Mouse (Mus musculus): ENCODE data around the gene Snapc2.
"Not testable (repeated sequence)": the region's sequence is repeated elsewhere in the genome, so short reads cannot be mapped to it uniquely, and the experiment has no call there.

Snapc2 gene

DNA sequence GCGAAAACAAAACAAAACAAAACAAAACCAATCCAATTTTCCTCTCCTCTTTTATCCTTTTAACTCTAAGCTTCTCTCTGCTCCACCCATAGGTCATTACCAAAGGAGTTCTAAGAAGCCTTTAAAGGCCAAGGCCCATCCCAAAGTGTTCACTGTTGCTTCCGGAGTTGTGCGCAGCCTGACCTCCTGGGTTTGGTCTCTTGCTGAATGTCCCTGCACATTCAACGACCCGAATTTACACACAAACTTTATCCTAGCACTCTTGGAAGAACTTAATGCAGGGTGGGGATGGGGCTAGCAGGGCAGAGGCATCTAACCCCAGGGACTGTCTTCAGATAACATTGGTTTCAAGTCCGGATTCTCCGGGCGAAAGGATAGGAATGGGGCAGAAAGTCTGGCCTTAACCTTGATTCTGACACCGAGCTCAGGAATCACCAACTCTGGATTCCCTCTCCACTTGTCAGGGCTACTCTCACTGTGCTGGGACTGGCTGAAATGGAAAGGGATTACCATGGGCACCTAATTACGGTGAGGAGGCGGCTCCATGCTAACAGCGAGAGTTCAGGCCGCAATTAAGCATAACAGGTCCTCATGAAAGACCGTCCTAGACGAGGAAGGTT is 15.0 kb upstream of the Snapc2 start:
- no peak for DNase-seq (ENCODE audit: inconsistent ontology term)

DNA sequence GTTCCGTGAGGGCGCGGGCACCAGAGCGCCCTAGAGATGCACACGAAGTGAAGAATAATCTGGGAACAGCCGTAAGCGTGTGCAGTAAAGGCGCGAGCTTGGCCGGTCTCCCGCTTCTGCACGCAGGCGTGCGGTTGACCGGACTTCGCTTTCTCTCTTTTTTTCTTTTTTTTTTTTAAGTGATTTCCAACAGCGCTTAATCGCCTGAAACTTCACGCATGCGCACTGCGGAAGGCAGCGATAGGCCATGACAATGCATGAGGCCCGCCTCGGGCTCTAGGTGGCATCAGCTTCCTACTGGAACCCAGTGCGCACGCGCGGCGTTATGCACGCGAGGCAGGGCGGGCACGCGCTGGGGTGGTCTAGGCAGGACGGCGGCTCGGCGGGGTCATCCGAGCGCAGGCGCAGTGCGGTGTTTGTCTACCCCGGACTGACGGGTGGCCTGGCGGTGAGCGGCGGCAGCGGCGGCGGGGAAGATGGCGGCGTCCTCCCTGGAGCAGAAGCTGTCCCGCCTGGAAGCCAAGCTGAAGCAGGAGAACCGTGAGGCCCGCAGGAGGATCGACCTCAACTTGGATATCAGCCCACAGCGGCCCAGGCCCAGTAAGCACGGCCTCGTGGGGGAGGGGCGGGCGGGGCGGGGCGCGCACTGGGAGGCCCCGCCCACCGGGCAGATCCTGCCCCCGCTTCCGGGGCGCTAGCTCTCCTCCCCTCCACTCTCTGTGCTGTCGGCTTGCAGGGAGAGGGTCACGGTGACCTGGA is 14.3 kb upstream of the Snapc2 start, which contains the start of the genes Map2k7 and Gm49320:
TSS of gene Map2k7 (plus strand) at position 307 of the 759 bp plus-strand sequence.
TSS of gene Gm49320 (plus strand) at position 432 of the 759 bp plus-strand sequence.
- DNase-seq (ENCODE audit: inconsistent ontology term) = peak; percentile 99

GRCm38 (mm10) chr8:4239193-4239890 is 13.5 kb upstream of the Snapc2 start:
- DNase-seq (ENCODE audit: inconsistent ontology term) = no peak

DNA sequence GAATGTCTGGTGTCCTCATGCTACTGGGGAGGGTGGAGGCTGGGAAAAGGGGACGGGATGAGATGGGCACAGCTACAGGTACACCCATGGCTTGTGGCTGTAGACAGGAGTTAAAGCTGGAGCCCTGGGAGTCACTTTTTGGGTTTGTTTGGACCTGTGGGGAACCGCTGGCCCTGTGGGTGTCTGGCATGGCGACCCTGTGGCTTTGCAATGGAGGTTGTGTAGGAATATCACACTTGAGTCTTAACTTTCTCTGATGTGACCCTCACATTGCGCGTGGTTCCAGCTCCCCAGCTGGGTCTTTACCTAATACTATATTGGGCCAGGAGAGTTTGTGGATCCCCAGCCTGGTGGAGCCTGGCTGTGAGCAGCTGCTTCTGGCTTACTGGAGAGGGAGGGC is 7.8 kb upstream of the Snapc2 start:
- no peak for DNase-seq (ENCODE audit: inconsistent ontology term)

GRCm38 (mm10) chr8:4245737-4246136 is 7.1 kb upstream of the Snapc2 start:
- no peak for DNase-seq (ENCODE audit: inconsistent ontology term)

- DNase-seq (ENCODE audit: inconsistent ontology term) = no peak
Measured at GRCm38 (mm10) chr8:4247241-4247640, 5.6 kb upstream of the Snapc2 start.

- DNase-seq (ENCODE audit: inconsistent ontology term) = no peak
Measured at GRCm38 (mm10) chr8:4247951-4248540, 4.8 kb upstream of the Snapc2 start, which contains the start of gene Tgfbr3l. Gene Tgfbr3l, plus strand, starts transcription at chr8:4248214.

DNA sequence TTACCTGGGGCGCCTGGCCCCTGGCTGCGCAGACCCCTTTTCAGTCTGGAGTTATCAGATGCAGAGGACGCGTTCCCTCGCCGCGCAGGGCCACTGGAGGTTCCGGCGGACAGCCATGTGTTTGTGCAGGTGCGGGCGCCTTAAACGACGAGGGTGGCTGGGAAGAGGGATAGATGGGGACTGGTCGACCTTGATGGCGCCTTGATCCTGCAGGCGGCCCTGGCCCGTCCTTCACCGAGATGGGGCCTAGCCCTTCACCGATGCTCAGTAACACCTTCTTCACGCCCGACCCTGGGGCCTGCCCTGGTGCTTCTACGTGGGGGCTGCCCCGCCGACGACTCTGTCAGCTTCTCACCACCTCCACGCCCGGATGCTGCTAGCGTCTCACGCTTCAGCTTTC is 3.7 kb upstream of the Snapc2 start:
- no peak for DNase-seq (ENCODE audit: inconsistent ontology term)

DNA sequence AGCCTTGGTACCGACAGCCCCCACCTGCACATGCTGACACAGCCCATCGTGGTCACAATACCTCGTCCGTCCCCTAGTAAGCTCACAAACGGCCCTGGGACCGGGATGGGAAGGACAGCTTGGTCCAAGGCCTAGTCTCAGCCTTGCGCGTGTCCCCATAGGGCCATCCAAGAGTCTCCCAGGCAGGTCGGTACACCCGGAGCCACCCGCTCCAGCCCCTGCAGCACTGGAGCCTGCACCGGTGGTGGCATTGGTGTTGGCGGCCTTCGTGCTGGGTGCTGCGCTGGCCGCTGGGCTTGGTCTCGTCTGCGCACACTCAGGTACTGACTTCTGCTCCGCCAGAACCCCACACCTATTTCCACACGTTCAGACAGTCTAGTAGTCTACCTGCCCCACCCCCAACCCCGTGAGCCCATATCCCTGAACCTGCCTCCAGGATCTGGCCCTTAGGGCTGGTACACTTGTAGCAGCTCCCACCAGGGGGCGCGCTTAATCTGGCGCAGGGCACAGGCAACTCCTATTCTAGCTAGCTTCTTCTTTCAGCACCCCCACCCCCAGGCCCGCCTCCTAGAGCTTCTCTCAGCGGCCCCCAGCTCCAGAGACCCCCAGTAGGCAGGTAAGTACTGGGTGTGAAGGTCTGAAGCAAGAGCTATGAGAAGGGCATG is 2.4 kb upstream of the Snapc2 start:
- peak; percentile 90 for DNase-seq (ENCODE audit: inconsistent ontology term)

GRCm38 (mm10) chr8:4252116-4252760 is 642 bp upstream of the Snapc2 start:
- peak; percentile 60 for DNase-seq (ENCODE audit: inconsistent ontology term)

GRCm38 (mm10) chr8:4254001-4254400 is 1.1 kb downstream of the Snapc2 start:
- peak; percentile 79 for DNase-seq (ENCODE audit: inconsistent ontology term)

DNA sequence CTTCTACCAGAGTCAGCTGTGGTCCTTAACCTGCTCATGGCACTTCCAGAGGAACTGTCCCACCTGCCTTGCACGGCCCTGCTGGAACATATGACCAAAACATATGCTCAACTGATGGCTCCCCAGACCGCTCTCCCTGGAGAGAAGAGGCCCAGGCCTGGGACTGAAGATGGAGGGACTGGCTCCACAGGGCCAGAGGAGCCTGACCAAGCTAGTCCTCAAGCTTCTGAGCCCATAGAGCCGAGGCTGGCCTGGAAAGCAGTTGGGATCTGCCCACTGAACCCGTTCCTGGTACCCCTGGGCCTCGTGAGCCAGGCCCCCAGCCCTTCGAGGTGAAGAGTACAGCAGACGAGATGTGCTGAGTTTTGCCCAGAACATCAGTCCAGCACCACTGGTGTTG is 2.6 kb downstream of the Snapc2 start:
- not testable (repeated sequence) for DNase-seq (ENCODE audit: inconsistent ontology term)

DNA sequence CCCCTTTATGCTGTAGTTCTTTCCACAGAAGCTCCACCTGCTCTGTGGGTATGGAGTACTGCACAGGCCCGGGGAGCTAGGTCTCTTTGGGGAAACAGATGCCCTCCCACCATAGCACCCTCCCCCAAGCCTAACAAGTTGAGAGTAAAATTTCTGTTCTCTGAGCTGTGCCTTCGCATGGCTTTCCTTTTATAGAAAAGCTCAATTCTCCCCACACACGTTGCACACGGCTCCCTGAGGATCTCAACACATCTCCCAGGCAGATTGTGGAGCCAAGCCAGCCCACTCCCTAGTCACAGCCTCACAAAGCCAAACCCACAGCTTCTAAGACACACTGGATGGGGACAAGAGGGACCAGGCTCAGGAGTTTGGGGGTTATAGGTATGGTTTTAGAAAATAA is 4.0 kb downstream of the Snapc2 start:
- DNase-seq (ENCODE audit: inconsistent ontology term) = no peak

DNA sequence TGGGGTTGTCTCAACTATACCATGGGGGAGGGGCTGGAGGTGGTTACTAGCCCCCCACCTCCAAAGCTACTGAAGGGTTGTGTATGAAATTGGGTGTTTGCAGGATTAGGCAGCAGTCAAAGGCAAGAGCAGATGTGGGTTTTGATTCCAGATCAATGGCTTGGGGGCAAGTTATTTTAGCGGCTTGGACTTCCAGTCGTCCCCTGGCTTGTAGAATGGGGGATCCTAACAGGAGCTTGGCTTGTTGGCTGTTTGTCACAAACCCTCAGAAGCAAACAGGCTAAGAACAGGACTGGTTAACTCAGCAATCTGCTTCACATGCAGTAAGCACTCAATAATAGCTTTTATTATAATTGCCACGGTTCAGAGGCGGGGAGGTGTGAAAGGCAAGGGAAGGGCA is 4.5 kb downstream of the Snapc2 start:
- DNase-seq (ENCODE audit: inconsistent ontology term) = no peak

DNA sequence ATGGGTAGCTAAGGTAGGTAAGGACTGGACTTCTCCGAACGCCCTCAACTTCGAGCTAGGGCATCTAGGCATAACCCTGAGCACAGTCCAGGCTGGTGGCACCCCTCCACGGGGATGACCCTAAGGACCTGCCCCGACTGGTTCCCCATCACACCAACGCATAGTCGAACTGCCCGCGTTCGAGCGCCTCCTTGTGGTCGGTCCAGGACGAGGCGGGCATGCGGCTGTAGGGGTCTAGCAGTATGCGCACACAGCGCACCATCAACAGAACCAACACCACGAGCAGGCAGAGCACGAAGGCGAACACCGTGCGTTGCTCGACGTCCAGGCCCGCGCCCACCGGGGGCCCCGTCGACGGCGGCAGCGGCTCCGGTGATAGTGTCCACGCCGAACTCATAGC is 5.4 kb downstream of the Snapc2 start:
- peak; percentile 76 for DNase-seq (ENCODE audit: inconsistent ontology term)

DNA sequence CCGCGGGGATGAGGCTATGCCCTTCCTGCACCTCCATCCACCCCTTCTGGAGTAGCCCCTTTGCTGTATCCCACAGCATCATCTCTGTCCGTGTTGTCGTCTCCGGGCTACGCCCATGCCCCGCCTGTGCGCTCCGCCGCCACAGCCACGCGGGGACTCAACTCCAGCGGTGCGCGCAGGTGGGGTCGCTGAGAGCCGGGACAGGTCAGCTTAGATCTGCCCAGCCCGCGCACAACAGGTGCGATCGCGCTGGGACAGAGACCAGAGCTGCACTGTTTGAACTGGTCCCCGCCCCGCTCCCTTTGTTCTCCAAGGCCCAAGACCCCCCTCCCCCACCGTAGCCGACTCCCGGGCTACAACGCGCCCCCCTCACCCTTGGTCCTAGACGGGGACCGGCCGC is 5.8 kb downstream of the Snapc2 start:
- no peak for DNase-seq (ENCODE audit: inconsistent ontology term)

GRCm38 (mm10) chr8:4259125-4259804 is 6.4 kb downstream of the Snapc2 start, which contains the start of gene Ctxn1:
Gene Ctxn1, minus strand, starts transcription at chr8:4259274.
- DNase-seq (ENCODE audit: inconsistent ontology term) = peak; percentile 98

DNA sequence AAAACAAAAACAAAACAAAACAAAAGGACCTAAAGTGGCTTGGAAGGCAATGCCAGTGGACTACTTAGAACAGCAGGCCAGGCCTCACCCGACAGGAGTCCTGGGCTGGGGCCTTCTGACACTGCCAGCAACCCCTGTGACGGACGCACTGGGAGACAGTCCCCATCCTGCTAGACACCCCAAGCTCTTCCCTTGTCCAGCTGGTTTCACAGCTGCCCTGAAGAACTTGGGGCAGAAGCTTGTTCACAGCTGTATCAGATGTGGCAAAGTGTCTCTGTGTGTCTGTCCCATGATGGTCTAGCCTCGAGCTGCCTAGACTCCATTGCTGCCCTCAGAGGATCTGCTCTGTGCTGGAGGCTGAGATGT is 6.9 kb downstream of the Snapc2 start:
- no peak for DNase-seq (ENCODE audit: inconsistent ontology term)

- DNase-seq (ENCODE audit: inconsistent ontology term) = no peak
Measured at GRCm38 (mm10) chr8:4263105-4263791, 10.4 kb downstream of the Snapc2 start.

Data from Muller cell, postnatal 12 days (primary cell).